Mouse (Mus musculus) CH12.LX (cell line): Measurements from ENCODE around the gene Ermard. TPM values are rescaled to one million over a fixed set of nuclear protein-coding genes. Genes with fewer than 3 reads are reported as not detected.

Experiments
- DNase-seq: peaks from one replicate; pipeline ENCODE4 v3.0.0-alpha.2; 2013; ENCODE audit errors: extremely low read depth
- H3K27ac ChIP-seq: 2 replicates; pipeline ENCODE4 v1.5.1; 2012; ENCODE audit warnings: low read depth, mild to moderate bottlenecking, control low read depth, moderate library complexity; ENCODE audit not compliant: insufficient read depth
- H3K27me3 ChIP-seq: replicated peaks from 2 replicates; pipeline ENCODE3; 2012; ENCODE audit warnings: inconsistent platforms
- H3K36me3 ChIP-seq, 2 experiments: replicated peaks in 1 of 2; 2 replicates each; pipeline versions ENCODE3 to v1.6.1; 2012; ENCODE audit warnings: inconsistent platforms in 1 of 2, low read length in 1 of 2, mild to moderate bottlenecking in 1 of 2, mixed read lengths in 1 of 2, moderate library complexity in 1 of 2; ENCODE audit not compliant: control insufficient read depth in 1 of 2, insufficient read depth in 1 of 2
- H3K4me1 ChIP-seq, 2 experiments: 2 replicates each; pipeline ENCODE4 v1.6.1; 2012; ENCODE audit warnings: inconsistent platforms in 1 of 2, moderate library complexity in 1 of 2; ENCODE audit not compliant: insufficient read depth in 2 of 2, control insufficient read depth in 1 of 2
- H3K4me2 ChIP-seq: 2 replicates; pipeline ENCODE4 v1.6.1; 2012; ENCODE audit warnings: low read depth, mild to moderate bottlenecking, control low read depth; ENCODE audit not compliant: poor library complexity, insufficient read depth, severe bottlenecking
- H3K4me3 ChIP-seq, 3 experiments: fragments of 150-350 bp in 1 of 3; sonication (generic) in 1 of 3; replicated peaks in 1 of 3; 2 replicates each; pipeline versions ENCODE3 to v1.5.1; 2011 to 2012; ENCODE audit warnings: low read depth in 2 of 3, low read length in 2 of 3, mild to moderate bottlenecking in 2 of 3, moderate library complexity in 2 of 3, control low read depth in 1 of 3, improper control_type of control experiment in 1 of 3, inconsistent platforms in 1 of 3, mixed read lengths in 1 of 3; ENCODE audit not compliant: poor library complexity in 1 of 3
- H3K79me2 ChIP-seq: replicated peaks from 2 replicates; pipeline ENCODE4 v1.6.1; 2012; ENCODE audit warnings: mild to moderate bottlenecking, moderate library complexity; ENCODE audit not compliant: control insufficient read depth, poor library complexity, insufficient read depth, severe bottlenecking; ENCODE audit errors: extremely low read depth
- H3K9ac ChIP-seq: 2 replicates; pipeline ENCODE4 v1.6.1; 2012; ENCODE audit warnings: low read depth, mild to moderate bottlenecking, control low read depth, moderate library complexity; ENCODE audit not compliant: insufficient read depth
- H3K9me3 ChIP-seq: replicated peaks from 2 replicates; pipeline ENCODE3; 2012; ENCODE audit warnings: low read length, inconsistent platforms, mixed read lengths
- BHLHE40 ChIP-seq: IDR thresholded peaks from 2 replicates; pipeline ENCODE4 v1.6.1; 2011; ENCODE audit warnings: mild to moderate bottlenecking, low read depth, low read length, improper control_type of control experiment
- CHD1 ChIP-seq: IDR thresholded peaks from 2 replicates; pipeline ENCODE4 v1.6.1; 2012; ENCODE audit warnings: low read depth, low read length, improper control_type of control experiment, inconsistent platforms
- CHD2 ChIP-seq: IDR thresholded peaks from 2 replicates; pipeline ENCODE4 v1.6.1; 2011; ENCODE audit warnings: low read length, improper control_type of control experiment
- CTCF ChIP-seq, 2 experiments: IDR thresholded peaks in 1 of 2; conservative IDR thresholded peaks in 1 of 2; 2 replicates each; pipeline ENCODE4 v1.5.1; 2011 to 2012; ENCODE audit warnings: low read depth in 2 of 2, low read length in 2 of 2, improper control_type of control experiment in 1 of 2, inconsistent platforms in 1 of 2, mild to moderate bottlenecking in 1 of 2, moderate library complexity in 1 of 2
- ELF1 ChIP-seq: IDR thresholded peaks from 2 replicates; pipeline ENCODE4 v1.6.1; 2014; ENCODE audit warnings: low read depth, mild to moderate bottlenecking, inconsistent platforms, low read length, improper control_type of control experiment
- ETS1 ChIP-seq: conservative IDR thresholded peaks from 2 replicates; pipeline ENCODE4 v1.6.1; 2012; ENCODE audit warnings: low read depth, mild to moderate bottlenecking, inconsistent platforms, low read length, improper control_type of control experiment, moderate library complexity
- GABPA ChIP-seq: IDR thresholded peaks from 2 replicates; pipeline ENCODE4 v1.6.1; 2012; ENCODE audit warnings: low read depth, low read length, improper control_type of control experiment, inconsistent platforms; ENCODE audit not compliant: insufficient replicate concordance
- IRF4 ChIP-seq: IDR thresholded peaks from 2 replicates; pipeline ENCODE4 v1.6.1; 2014; ENCODE audit warnings: low read depth, mild to moderate bottlenecking, inconsistent platforms, low read length, improper control_type of control experiment
- JUND ChIP-seq: conservative IDR thresholded peaks from 2 replicates; pipeline ENCODE4 v1.6.1; 2011; ENCODE audit warnings: low read depth, low read length, improper control_type of control experiment
- KAT2A ChIP-seq: IDR thresholded peaks from 2 replicates; pipeline ENCODE4 v1.6.1; 2012; ENCODE audit warnings: low read length, improper control_type of control experiment, inconsistent platforms; ENCODE audit not compliant: insufficient replicate concordance
- MAFK ChIP-seq: IDR thresholded peaks from 2 replicates; pipeline ENCODE4 v1.6.1; 2011; ENCODE audit warnings: low read length, improper control_type of control experiment; ENCODE audit not compliant: insufficient replicate concordance
- MAX ChIP-seq: IDR thresholded peaks from 2 replicates; pipeline ENCODE4 v1.6.1; 2011; ENCODE audit warnings: low read length, improper control_type of control experiment
- MYC ChIP-seq: IDR thresholded peaks from 2 replicates; pipeline ENCODE4 v1.6.1; 2011; ENCODE audit warnings: low read depth, mild to moderate bottlenecking, improper control_type of control experiment, low read length
- POLR2A ChIP-seq: IDR thresholded peaks from 2 replicates; pipeline ENCODE4 v1.6.1; 2011; ENCODE audit warnings: low read depth, mild to moderate bottlenecking, improper control_type of control experiment, low read length
- RAD21 ChIP-seq: IDR thresholded peaks from 2 replicates; pipeline ENCODE4 v1.6.1; 2011; ENCODE audit warnings: low read depth, mild to moderate bottlenecking, low read length, improper control_type of control experiment, moderate library complexity
- RCOR1 ChIP-seq: conservative IDR thresholded peaks from 2 replicates; pipeline ENCODE4 v1.6.1; 2012; ENCODE audit warnings: low read depth, mild to moderate bottlenecking, inconsistent platforms, low read length, improper control_type of control experiment
- SIN3A ChIP-seq: IDR thresholded peaks from 2 replicates; pipeline ENCODE4 v1.6.1; 2012; ENCODE audit warnings: low read length, improper control_type of control experiment, inconsistent platforms
- TBP ChIP-seq: conservative IDR thresholded peaks from 2 replicates; pipeline ENCODE4 v1.6.1; 2011; ENCODE audit warnings: low read depth, low read length, improper control_type of control experiment
- USF1 ChIP-seq: IDR thresholded peaks from 2 replicates; pipeline ENCODE4 v1.6.1; 2014; ENCODE audit warnings: low read depth, mild to moderate bottlenecking, inconsistent platforms, low read length, improper control_type of control experiment
- ZC3H11A ChIP-seq: IDR thresholded peaks from 2 replicates; pipeline ENCODE4 v1.6.1; 2012; ENCODE audit warnings: low read depth, mild to moderate bottlenecking, inconsistent platforms, low read length, improper control_type of control experiment
- ZKSCAN1 ChIP-seq: IDR thresholded peaks from 2 replicates; pipeline ENCODE4 v1.6.1; 2012; ENCODE audit warnings: low read depth, inconsistent platforms, low read length, improper control_type of control experiment, borderline replicate concordance
- ZMIZ1 ChIP-seq: IDR thresholded peaks from 2 replicates; pipeline ENCODE4 v1.6.1; 2012; ENCODE audit warnings: low read depth, mild to moderate bottlenecking, inconsistent platforms, low read length, improper control_type of control experiment
- ZNF384 ChIP-seq: IDR thresholded peaks from 2 replicates; pipeline ENCODE4 v1.6.1; 2012; ENCODE audit warnings: low read depth, low read length, improper control_type of control experiment, inconsistent platforms
- dilution Hi-C: fragments of 300-500 bp; cut with MboI; formaldehyde crosslinking; loops from 2 replicates; pipeline ENCODE4 v1.14.3; 2020; ENCODE audit warnings: low sequenced_read_pairs; ENCODE audit not compliant: extremely low pct_unique_long_range_greater_than_20kb, extremely low pct_ligation_motif_present
- in situ Hi-C: fragments of 300-500 bp; cut with MboI; formaldehyde crosslinking; loops from 3 replicates; pipeline ENCODE4 v1.14.3; 2019; ENCODE audit warnings: low sequenced_read_pairs, low pct_ligation_motif_present, low pct_unique_long_range_greater_than_20kb, mixed read lengths
- polyA plus RNA-seq: library from polyadenylated mRNA; unstranded; fragments of >175 nt; gene quantifications from 2 replicates; pipeline ENCODE4 v1.2.1, GENCODE M21; 2012; ENCODE audit warnings: low read depth; ENCODE audit not compliant: insufficient read length
- total RNA-seq, 2 experiments: library from RNA; depleted of rRNA; stranded (reverse); fragments of 300-350 nt in 1 of 2; fragments of >200 nt in 1 of 2; gene quantifications; 2 replicates each; pipeline ENCODE4 v1.2.3; 2012 to 2014

Gene Ermard
- total and polyA plus RNA-seq, 3 experiments = 32.0 to 45.6 (median 38.8) TPM

- H3K4me1 ChIP-seq = no peaks in the 10 kb centered on the region
- TF ChIP-seq BHLHE40 = no peak
- no peak for TF ChIP-seq USF1
- no peak for TF ChIP-seq ZNF384
- TF ChIP-seq KAT2A = no peak
- TF ChIP-seq RAD21 = no peak
- no peak for TF ChIP-seq ZKSCAN1
- TF ChIP-seq TBP = no peak
- TF ChIP-seq MYC = no peak
- TF ChIP-seq ZMIZ1 = no peak
- no peak for TF ChIP-seq RCOR1
- TF ChIP-seq CHD1 = no peak
- TF ChIP-seq ELF1 = no peak
- no peak for TF ChIP-seq ZC3H11A
- TF ChIP-seq CTCF (conservative IDR thresholded peaks at IDR 0.05 in 1 of 2, IDR thresholded peaks at IDR 0.05 in 1 of 2; ENCODE audit: low read depth in 2 of 2, low read length in 2 of 2) = no peak
- no peak for TF ChIP-seq POLR2A
- no peak for TF ChIP-seq SIN3A
- TF ChIP-seq CHD2 = no peak
- no peak for TF ChIP-seq IRF4
- TF ChIP-seq JUND = no peak
- no peak for TF ChIP-seq ETS1
- TF ChIP-seq, all 38 proteins: peak for 0
- H3K27me3 ChIP-seq = no peaks in the 10 kb centered on the region
- H3K36me3 ChIP-seq = peaks cover 29 to 60% of the 10 kb centered on the region in 2 experiments
- H3K9ac ChIP-seq = no peak overlapping the region
- no peak overlapping the region for H3K27ac ChIP-seq
- no peak overlapping the region for H3K4me2 ChIP-seq
- H3K79me2 ChIP-seq = no peaks in the 10 kb centered on the region
- in situ Hi-C loops (no loop called here), dilution Hi-C loops (no loop called here)
- no peak for DNase-seq
- H3K4me3 ChIP-seq = no peak overlapping the region
- H3K9me3 ChIP-seq = no peaks in the 10 kb centered on the region
Measured at GRCm38 (mm10) chr17:15066911-15067310, 25.9 kb downstream of the Ermard start.

GRCm38 (mm10) chr17:15068040-15068792 is 27.2 kb downstream of the Ermard start:
- no peaks in the 10 kb centered on the region for H3K9me3 ChIP-seq
- H3K4me2 ChIP-seq = no peak overlapping the region
- no peaks in the 10 kb centered on the region for H3K27me3 ChIP-seq
- no peaks in the 10 kb centered on the region for H3K4me1 ChIP-seq
- no peak overlapping the region for H3K9ac ChIP-seq
- no peak overlapping the region for H3K27ac ChIP-seq
- TF ChIP-seq RCOR1 = no peak
- TF ChIP-seq MAX = no peak
- no peak for TF ChIP-seq GABPA
- no peak for TF ChIP-seq MYC
- TF ChIP-seq MAFK = 0 out of 2 replicates have a peak, but pooled peaks have one; percentile 40
- TF ChIP-seq, all 38 proteins: peak for 1
- in situ Hi-C loops (no loop called here), dilution Hi-C loops (no loop called here)
- Histone ChIP-seq H3K36me3 (peaks cover 19 to 56% of the 10 kb centered on the region in 2 experiments), H3K4me3 (no peak overlapping the region), H3K79me2 (no peaks in the 10 kb centered on the region)
- no peak for DNase-seq
